Mouse (Mus musculus): ENCODE results near the gene Slc19a2. TPM values are rescaled to one million over a fixed set of nuclear protein-coding genes. Genes with fewer than 3 reads are reported as not detected.
"Not testable (repeated sequence)": the region's sequence is repeated elsewhere in the genome, so short reads cannot be mapped to it uniquely, and the experiment has no call there.

Gene Slc19a2
- 8.3 and 8.5 TPM in 2 replicates for polyA plus RNA-seq (2012; rRNA removed)

DNA sequence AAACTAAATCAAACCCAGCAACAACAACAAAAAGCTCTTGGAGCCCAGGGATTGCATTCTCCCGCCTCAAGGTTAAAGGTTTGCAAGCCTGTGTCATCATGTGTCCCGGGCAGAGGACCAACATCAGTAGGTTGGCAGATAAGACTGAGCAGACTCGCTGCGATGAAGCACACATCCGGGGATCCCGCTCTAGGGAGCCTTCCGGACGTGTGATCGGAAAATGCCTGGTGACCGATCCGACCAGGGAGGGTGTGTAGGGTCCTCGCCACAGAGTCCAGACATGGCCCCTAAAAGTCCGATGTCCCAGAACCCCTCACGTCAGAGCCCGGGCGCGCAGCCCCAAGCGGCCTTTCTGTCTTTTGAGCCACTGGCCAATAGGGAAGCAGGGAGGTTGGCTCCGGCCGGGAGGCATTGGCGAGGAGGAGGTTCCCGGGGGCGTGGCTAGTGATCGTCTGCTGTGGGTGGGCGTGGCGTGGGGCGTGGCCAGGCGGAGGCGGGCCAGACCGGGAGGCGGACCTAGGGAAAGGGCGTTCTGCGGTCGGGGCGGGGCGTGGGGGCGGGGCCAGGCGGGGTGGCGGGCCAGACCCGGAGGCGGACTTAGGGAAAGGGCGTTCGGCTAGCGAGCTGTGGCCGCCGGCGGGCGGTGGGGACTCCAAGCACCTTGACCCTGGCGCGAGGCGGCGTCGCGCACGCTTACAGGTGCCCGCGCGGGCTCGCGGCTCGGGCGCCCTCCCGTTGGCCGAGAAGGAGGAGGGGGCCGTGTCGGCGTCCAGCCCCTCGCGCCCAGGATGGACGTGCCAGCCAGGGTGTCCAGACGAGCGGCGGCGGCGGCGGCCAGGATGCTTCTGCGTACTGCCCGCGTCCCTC lies at the start of gene Slc19a2:
Slc19a2 (plus strand) TSS at position 582 of the 867 bp plus-strand sequence.
- peak; percentile 61; the same call in 1 of the 2 replicates for TF ChIP-seq POLR2A (IDR thresholded peaks at IDR 0.05; ENCODE audit: borderline replicate concordance, extremely low read depth, insufficient read depth, insufficient read length, poor library complexity, severe bottlenecking)
- TF ChIP-seq CTCF (IDR thresholded peaks at IDR 0.05; ENCODE audit: borderline replicate concordance, extremely low read depth, insufficient read depth, insufficient read length), result no peak
- peak; percentile 99 for DNase-seq (ENCODE audit: low read depth)

DNA sequence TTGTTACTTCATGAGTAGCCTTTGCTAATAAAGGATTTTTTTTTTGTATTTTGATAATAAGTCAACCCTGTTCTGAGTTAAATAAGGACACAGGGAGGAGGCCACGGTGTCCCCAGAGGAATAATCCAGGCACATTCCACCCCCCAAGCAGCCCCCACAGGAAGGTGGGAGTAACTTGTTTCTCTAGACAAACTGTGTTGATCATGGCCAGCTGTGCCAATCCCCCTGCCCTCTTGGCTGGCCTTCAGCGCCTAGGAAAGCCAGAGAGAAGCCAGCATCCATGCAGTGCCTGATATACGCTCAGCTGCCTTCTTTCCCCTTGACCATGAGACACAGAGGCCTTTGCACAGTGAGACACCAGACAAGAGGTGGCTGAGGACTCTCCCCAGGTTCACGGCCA lies 49.3 kb upstream of the Slc19a2 start:
- no peak for TF ChIP-seq CTCF (IDR thresholded peaks at IDR 0.05; ENCODE audit: borderline replicate concordance, extremely low read depth, insufficient read depth, insufficient read length)
- DNase-seq (ENCODE audit: low read depth), result no peak

DNA sequence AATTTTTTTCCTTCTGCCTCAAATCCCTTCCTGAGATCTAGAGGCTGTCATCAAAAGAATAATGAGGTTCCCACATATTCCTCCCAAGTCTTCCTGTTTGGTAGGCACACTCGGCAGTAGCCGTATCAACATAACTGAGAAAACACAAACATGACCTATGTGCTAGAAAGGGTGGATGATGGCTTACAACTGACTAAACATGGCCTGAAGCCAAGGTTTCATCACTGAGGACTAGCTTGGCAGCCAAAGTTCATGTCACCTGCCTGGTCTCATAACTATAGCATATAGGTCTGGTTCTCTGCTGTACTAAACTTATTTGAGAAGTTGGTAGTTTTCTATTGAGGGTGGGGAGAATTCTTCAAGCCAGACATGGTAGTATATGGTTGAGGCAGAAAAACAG lies 40.4 kb upstream of the Slc19a2 start:
- TF ChIP-seq CTCF (IDR thresholded peaks at IDR 0.05; ENCODE audit: borderline replicate concordance, extremely low read depth, insufficient read depth, insufficient read length), result no peak
- TF ChIP-seq POLR2A (IDR thresholded peaks at IDR 0.05; ENCODE audit: borderline replicate concordance, extremely low read depth, insufficient read depth, insufficient read length, poor library complexity, severe bottlenecking), result no peak

DNA sequence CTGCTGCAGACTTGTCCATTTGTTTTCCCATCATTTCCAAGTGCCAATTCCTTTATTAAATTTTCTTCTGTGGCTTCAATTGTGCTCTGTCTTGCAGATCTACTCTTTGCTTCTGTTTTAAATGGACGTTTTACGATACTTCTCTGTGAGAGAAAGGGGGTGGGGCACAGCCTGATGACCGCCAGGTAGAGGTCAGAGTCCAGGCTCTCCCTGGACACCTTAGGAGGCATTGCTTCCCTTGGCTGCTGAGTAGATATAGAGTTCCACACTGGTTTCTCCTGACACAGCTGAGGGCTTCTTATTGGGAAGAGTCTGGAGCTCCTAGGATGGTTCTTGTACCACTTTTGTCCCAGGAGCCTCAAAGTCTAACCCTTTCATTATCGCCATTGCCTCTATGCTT lies 37.9 kb upstream of the Slc19a2 start:
- TF ChIP-seq CTCF (IDR thresholded peaks at IDR 0.05; ENCODE audit: borderline replicate concordance, extremely low read depth, insufficient read depth, insufficient read length) (no peak), POLR2A (IDR thresholded peaks at IDR 0.05; ENCODE audit: borderline replicate concordance, extremely low read depth, insufficient read depth, insufficient read length, poor library complexity, severe bottlenecking) (no peak)
- DNase-seq (ENCODE audit: low read depth), result no peak

More for the DNA sequence above, 40.4 kb upstream of the Slc19a2 start:
- no peak for DNase-seq (ENCODE audit: low read depth)

DNA sequence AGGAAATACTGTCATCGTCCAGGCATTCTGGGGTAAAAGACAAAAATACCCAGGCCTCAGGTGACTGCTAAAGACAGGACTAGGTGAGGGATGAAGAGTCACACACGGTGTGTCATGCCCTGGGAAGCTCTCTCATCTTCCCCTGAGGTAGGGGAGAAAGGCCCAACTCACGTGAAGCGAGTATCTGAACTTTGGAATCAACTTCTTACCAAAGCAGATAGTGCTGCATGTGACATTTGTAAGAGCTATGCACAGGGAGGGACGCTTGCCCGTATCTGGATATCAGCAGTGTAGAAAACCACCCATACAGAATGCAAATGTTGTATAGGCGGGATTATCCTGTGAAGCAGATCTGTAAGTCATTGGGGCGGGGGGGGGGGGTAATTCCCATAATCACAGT lies 36.2 kb upstream of the Slc19a2 start:
- TF ChIP-seq POLR2A (IDR thresholded peaks at IDR 0.05; ENCODE audit: borderline replicate concordance, extremely low read depth, insufficient read depth, insufficient read length, poor library complexity, severe bottlenecking) (no peak), CTCF (IDR thresholded peaks at IDR 0.05; ENCODE audit: borderline replicate concordance, extremely low read depth, insufficient read depth, insufficient read length) (no peak)
- no peak for DNase-seq (ENCODE audit: low read depth)

DNA sequence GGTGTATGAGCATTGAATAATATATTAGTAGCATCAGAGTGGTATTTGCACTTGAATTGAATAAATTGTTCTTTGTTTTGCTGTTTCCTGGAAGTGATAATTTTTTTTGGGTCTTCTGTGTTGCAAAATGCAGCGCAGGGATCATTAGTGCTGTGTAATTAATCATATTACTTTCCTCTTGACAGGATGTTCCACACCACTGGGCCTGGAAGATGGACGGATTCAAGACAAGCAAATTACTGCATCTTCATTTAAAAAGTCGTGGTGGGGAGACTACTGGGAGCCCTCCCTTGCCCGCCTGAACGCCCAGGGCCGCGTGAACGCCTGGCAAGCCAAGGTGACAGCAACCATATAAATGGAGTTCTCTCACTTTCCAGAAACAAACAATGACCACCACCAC lies 34.7 kb upstream of the Slc19a2 start:
- TF ChIP-seq CTCF (IDR thresholded peaks at IDR 0.05; ENCODE audit: borderline replicate concordance, extremely low read depth, insufficient read depth, insufficient read length) (no peak), POLR2A (IDR thresholded peaks at IDR 0.05; ENCODE audit: borderline replicate concordance, extremely low read depth, insufficient read depth, insufficient read length, poor library complexity, severe bottlenecking) (no peak)
- peak; percentile 6 for DNase-seq (ENCODE audit: low read depth)

DNA sequence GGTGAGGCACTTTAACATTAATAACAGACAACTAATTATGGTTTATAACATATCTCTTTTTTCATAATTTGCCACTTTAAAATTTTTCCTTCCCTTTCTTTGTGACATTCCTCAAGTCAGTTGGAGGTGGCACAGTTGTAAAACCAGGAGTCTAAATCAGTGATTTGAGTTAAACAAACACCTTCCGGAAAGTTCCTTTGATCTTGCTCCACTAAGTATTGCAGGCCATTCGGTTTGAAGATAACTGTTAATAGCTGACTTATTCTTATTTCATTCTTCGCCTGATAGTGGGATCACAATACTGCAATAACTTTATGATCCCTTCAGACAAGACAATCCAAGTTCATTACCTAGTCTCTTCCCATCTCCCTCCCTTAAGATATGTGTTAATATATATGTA lies 33.7 kb upstream of the Slc19a2 start:
- TF ChIP-seq CTCF (IDR thresholded peaks at IDR 0.05; ENCODE audit: borderline replicate concordance, extremely low read depth, insufficient read depth, insufficient read length) (no peak), POLR2A (IDR thresholded peaks at IDR 0.05; ENCODE audit: borderline replicate concordance, extremely low read depth, insufficient read depth, insufficient read length, poor library complexity, severe bottlenecking) (no peak)
- DNase-seq (ENCODE audit: low read depth), result no peak

DNA sequence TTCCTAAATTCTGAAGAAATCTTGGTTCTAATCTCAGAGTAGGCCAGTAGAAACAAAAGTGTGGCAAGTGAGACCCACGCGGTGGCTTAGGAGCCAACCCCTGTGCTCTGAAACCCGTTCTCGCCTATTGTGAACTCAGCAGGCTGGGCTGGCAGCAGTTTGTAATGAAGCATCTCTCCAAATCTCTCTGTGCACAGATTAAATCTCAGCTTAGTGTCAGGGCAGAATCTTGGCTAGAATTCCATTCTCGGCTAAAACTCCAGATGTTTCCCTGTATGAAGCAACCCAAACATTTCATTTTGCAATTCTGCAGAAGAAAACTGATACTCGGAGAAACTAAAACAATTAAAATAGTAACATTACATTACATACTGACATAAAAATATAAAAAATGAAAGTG lies 33.3 kb upstream of the Slc19a2 start:
- TF ChIP-seq POLR2A (IDR thresholded peaks at IDR 0.05; ENCODE audit: borderline replicate concordance, extremely low read depth, insufficient read depth, insufficient read length, poor library complexity, severe bottlenecking), result no peak
- TF ChIP-seq CTCF (IDR thresholded peaks at IDR 0.05; ENCODE audit: borderline replicate concordance, extremely low read depth, insufficient read depth, insufficient read length), result no peak
- peak; percentile 3 for DNase-seq (ENCODE audit: low read depth)

DNA sequence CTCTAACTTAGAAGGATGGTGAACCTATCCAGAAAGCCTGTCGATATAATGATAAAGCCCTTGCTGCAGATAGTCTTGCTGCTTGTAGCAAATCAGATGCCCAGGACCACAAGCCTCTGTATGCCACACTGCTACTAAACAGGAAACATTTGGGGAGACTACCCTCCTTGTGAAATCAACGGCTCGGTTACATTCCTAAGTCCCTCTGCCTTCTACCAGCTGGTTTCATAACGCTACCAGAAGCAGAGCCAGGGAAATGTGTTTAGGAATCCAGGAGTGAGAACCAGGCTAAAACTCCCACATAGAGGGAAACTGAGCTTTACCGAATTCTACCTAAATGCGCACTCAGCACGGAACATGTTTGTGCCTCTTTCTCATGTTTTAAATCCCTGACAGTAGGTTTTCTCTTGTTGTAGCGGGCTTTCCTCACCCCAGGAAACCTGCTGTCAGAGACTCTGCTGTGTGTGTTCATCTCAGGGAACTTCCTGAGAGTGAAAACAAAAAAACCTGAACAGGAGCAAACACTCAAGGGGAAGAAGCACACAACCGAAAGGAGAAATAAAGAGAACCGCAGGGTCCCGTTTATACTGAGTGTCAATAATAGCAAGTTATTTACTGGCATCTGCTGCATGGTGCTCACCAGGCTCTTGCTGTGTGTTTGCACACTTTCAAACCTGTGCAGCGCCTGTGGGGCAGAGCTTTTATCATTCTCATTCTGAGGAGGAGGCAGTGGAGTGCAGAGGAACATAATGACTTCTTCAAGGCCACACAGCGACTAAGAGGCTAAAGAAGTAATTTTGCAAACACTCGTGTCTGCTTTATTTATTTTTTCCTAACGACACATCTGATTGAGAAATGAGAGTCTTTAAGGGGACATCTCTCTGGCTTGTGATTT lies 30.8 kb upstream of the Slc19a2 start:
- TF ChIP-seq POLR2A (IDR thresholded peaks at IDR 0.05; ENCODE audit: borderline replicate concordance, extremely low read depth, insufficient read depth, insufficient read length, poor library complexity, severe bottlenecking), result no peak
- DNase-seq (ENCODE audit: low read depth), result peak; percentile 43

DNA sequence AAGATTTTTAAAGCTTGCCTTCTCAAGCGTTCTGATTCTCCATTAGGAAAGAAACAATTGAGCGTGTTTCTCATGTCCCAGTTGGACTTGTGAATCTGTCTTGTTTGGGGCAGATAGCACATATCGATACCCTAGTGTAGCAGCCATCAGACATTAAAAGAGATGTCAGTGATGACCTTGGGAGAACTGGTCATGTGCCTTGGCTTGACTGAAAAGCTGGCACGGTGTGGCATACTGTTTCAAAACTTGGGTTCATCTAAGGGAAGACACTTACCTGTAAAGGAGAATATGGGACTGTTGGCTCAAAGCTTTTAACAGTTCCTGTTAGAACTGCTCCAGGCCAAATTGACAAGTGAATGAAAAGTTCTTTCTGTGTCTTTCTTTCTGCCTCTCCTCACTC lies 28.6 kb upstream of the Slc19a2 start:
- no peak for DNase-seq (ENCODE audit: low read depth)
- TF ChIP-seq POLR2A (IDR thresholded peaks at IDR 0.05; ENCODE audit: borderline replicate concordance, extremely low read depth, insufficient read depth, insufficient read length, poor library complexity, severe bottlenecking) (no peak), CTCF (IDR thresholded peaks at IDR 0.05; ENCODE audit: borderline replicate concordance, extremely low read depth, insufficient read depth, insufficient read length) (no peak)

DNA sequence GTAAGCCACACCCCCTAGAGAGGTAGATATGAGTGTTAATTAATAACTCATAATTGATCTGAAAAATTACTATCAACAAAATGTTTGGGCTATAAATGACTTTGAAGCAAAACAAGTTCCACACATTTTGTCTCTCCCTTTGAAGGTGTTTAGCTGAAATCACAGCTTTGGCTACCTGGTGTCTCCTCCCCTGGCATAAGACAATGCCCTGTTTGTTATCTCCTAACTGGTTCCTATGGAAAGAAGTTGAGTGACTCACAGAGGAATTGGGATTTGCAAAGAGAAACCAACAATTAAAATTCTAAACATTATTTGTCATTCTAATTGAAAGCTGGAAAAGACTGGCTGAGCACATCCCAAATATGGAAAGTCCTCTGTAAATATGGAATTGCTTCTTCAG lies 25.8 kb upstream of the Slc19a2 start:
- no peak for TF ChIP-seq CTCF (IDR thresholded peaks at IDR 0.05; ENCODE audit: borderline replicate concordance, extremely low read depth, insufficient read depth, insufficient read length)
- no peak for TF ChIP-seq POLR2A (IDR thresholded peaks at IDR 0.05; ENCODE audit: borderline replicate concordance, extremely low read depth, insufficient read depth, insufficient read length, poor library complexity, severe bottlenecking)
- DNase-seq (ENCODE audit: low read depth), result no peak

DNA sequence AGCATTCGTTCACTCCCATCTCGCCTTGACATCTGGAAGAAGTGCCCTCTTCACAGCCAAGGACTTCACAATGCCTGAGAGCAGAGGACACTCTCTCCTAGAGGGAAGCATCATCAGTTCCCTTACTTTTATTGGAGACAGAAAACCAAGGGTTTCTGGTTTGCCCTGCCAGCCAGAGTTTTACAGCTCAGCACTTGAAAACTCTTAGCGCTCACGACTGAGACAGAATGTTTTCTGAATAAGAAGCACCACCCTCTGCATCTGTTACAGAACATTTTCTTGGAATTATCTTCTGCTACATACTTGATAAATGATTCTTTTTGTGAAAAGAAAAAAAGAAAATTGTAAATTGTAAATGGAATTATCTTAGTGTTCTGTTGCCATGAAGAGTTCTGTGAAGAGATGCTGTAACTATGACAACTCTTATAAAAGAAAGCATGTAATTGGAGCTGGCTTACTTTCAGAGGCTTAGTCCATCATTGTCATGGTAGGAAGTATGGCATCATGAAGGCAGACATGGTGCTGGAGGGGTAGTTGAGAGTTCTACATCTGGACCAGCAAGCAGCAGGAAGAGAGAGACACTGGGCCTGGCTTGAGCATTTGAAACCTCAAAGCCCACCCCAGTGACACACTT lies 16.8 kb upstream of the Slc19a2 start:
- not testable (repeated sequence) for DNase-seq (ENCODE audit: low read depth)
